Mouse (Mus musculus) small intestine, adult 2 months (tissue): ENCODE data around the gene Bhlhe23. TPM values are rescaled to one million over a fixed set of nuclear protein-coding genes. Genes with fewer than 3 reads are reported as not detected.
A peak's percentile ranks its signal among the peaks of the same experiment; 100 is the strongest.

Experiments used
- H3K27ac ChIP-seq: fragments of 200-500 bp; 2 replicates; pipeline ENCODE4 v1.5.1; 2012; ENCODE audit warnings: low read depth, low read length, control low read depth, inconsistent platforms; ENCODE audit not compliant: insufficient read depth
- H3K27me3 ChIP-seq: fragments of 200-500 bp; 2 replicates; pipeline ENCODE4 v1.6.1; 2012; ENCODE audit warnings: mild to moderate bottlenecking, moderate library complexity, low read length, inconsistent platforms; ENCODE audit not compliant: control insufficient read depth, insufficient read depth
- H3K36me3 ChIP-seq: fragments of 200-500 bp; 2 replicates; pipeline ENCODE4 v1.6.1; 2012; ENCODE audit warnings: mild to moderate bottlenecking, low read length, control low read depth, inconsistent platforms; ENCODE audit not compliant: control insufficient read depth, insufficient read depth
- H3K4me1 ChIP-seq: fragments of 200-500 bp; 2 replicates; pipeline ENCODE4 v1.6.1; 2012; ENCODE audit warnings: low read length, inconsistent platforms, mixed read lengths; ENCODE audit not compliant: control insufficient read depth, insufficient read depth, insufficient read length
- H3K4me3 ChIP-seq: fragments of 200-500 bp; 2 replicates; pipeline ENCODE4 v1.5.1; 2012; ENCODE audit warnings: low read depth, mild to moderate bottlenecking, control low read depth, inconsistent platforms, low read length, moderate library complexity
- CTCF ChIP-seq: fragments of 200-500 bp; IDR thresholded peaks from 2 replicates; pipeline ENCODE4 v1.5.1; 2012; ENCODE audit warnings: low read depth, mild to moderate bottlenecking, control low read depth, inconsistent platforms, low read length, moderate library complexity, mixed read lengths; ENCODE audit not compliant: insufficient replicate concordance, insufficient read length; ENCODE audit errors: extremely low read depth
- POLR2A ChIP-seq: fragments of 200-500 bp; IDR thresholded peaks from 2 replicates; pipeline ENCODE4 v1.6.1; 2012; ENCODE audit warnings: low read depth, mild to moderate bottlenecking, control low read depth, inconsistent platforms, low read length, moderate library complexity
- WGBS: fragments of 180-500 bp; shearing (Covaris S2); methylation state at CpG from one replicate; pipeline ENCODE4 v1.1.7; 2018; 5-methylcytosine and 5-hydroxymethylcytosine counted together
- polyA plus RNA-seq: library from polyadenylated mRNA; depleted of rRNA; stranded (reverse); fragments of >200 nt; gene quantifications from 2 replicates; pipeline ENCODE4 v1.2.3, GENCODE M21; 2012; rRNA removed

Gene Bhlhe23
- polyA plus RNA-seq: not detected in 2 replicates

DNA sequence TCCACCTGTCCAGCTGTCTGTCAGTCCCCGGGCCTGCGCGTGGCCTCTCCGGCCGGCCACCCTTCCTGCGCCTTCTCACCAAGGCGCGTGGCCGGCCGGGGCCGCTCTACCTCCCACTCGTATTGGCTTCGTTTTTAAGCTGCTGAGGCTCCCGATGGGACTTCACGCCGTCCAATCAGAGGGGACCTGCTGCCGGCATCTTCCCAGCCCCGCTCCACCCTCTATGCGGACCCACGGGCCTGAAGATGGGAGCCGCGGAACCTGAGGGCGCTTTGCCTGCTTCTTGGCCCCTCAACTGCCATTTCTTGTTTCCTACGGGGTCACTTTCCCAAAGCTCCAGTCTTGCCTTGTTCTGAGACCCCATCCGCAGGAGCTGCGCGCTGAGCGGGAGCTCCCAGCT, at the start of gene Bhlhe23:
Gene Bhlhe23, minus strand, starts transcription at position 108 of the 400 bp plus-strand sequence.
- H3K27me3 ChIP-seq: peaks cover 37% of the 10 kb centered on the region
- no peak for TF ChIP-seq CTCF
- TF ChIP-seq POLR2A: no peak
- H3K4me3 ChIP-seq: no peak within 1 kb of the TSS
- no peaks in the 10 kb centered on the region for H3K36me3 ChIP-seq
- H3K27ac ChIP-seq: no peak within 1 kb of the TSS
- 3% methylated on average over 28 of the region's 28 CpGs for WGBS
- no peaks in the 10 kb centered on the region for H3K4me1 ChIP-seq

DNA sequence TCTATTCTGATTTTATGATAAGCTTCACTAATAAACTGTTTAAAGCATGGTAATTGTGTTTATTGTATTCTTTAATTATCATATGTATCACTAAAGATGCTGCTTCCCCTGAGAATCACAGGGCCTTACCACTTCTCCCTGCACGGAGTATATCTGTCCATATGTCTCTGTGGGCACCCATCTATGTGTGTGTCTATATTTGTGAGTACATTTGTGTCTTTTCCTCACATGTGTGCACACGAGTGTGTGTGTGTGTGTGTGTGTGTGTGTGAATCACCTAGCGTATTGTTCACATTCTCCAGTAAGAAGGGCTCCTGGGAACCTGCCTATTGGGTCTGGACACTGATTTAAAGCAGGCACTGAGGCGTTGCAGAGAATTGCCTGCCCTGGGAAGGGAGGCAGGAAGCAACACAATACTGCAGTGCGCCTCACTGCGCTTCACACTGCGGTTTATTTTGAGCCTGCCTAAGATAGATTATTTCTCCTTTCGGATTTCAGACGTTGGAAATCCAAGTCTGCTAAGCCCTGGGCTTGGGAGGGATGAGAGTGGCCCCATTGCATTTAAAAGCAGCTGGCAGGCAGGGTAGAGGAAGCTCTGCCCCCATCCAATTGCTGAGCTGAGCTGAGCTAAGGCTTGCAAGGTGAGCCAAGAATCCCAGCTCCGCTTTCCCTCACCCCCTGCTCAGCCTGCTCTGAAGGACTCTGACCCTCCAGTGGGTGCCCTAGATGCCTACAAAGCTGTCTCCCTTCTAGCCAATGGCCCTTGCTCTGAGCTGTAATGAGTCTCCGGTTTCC, 48.6 kb upstream of the Bhlhe23 start:
- Histone ChIP-seq H3K36me3 (no peaks in the 10 kb centered on the region), H3K27ac (no peak overlapping the region), H3K4me1 (no peaks in the 10 kb centered on the region), H3K27me3 (0 out of 2 replicates have a peak, but pooled peaks cover 4% of the 10 kb centered on the region), H3K4me3 (no peak overlapping the region)
- WGBS: 40% methylated on average over 11 of the region's 11 CpGs
- TF ChIP-seq POLR2A (no peak), CTCF (no peak)

- Histone ChIP-seq H3K36me3 (no peaks in the 10 kb centered on the region), H3K4me1 (no peaks in the 10 kb centered on the region), H3K27ac (no peak overlapping the region), H3K27me3 (0 out of 2 replicates have a peak, but pooled peaks cover 4% of the 10 kb centered on the region), H3K4me3 (no peak overlapping the region)
- 68% methylated on average over 4 of the region's 4 CpGs for WGBS
- TF ChIP-seq POLR2A (no peak), CTCF (no peak)
Observed at GRCm38 (mm10) chr2:180824724-180825123, 48.0 kb upstream of the Bhlhe23 start.

GRCm38 (mm10) chr2:180824061-180824460, 47.4 kb upstream of the Bhlhe23 start:
- H3K27ac ChIP-seq: no peak overlapping the region
- no peaks in the 10 kb centered on the region for H3K4me1 ChIP-seq
- H3K4me3 ChIP-seq: no peak overlapping the region
- 0 out of 2 replicates have a peak, but pooled peaks cover 4% of the 10 kb centered on the region for H3K27me3 ChIP-seq
- H3K36me3 ChIP-seq: no peaks in the 10 kb centered on the region
- no peak for TF ChIP-seq POLR2A
- TF ChIP-seq CTCF: no peak
- WGBS: 59% methylated on average over 4 of the region's 4 CpGs

GRCm38 (mm10) chr2:180822476-180822875, 45.8 kb upstream of the Bhlhe23 start:
- 25% methylated on average over 6 of the region's 6 CpGs for whole genome bisulfite sequencing
- TF ChIP-seq POLR2A: no peak
- TF ChIP-seq CTCF: peak; percentile 21; the same call in 1 of the 2 replicates
- H3K4me3 ChIP-seq: no peak overlapping the region

DNA sequence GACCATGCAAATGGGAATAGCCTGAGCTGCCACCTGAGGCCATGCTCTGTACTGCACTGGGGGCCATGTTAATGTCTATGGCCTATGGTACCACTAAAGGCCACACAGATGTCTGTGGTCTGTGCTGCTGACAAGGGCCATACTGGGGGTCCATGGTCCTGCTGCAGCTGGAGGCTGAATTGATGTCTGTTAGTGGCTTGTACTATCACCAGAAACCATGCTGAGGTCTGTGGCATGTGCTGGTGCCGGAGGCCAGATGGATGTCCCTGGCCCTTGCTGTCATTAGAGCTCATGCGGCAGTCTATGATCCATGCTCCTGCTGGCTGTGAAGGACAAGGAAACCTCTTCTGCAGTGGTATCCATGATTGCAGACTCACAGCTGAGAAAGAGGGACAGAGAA, 42.8 kb upstream of the Bhlhe23 start:
- 88% methylated on average over 2 of the region's 2 CpGs for WGBS
- Histone ChIP-seq H3K4me1 (no peaks in the 10 kb centered on the region), H3K36me3 (no peaks in the 10 kb centered on the region), H3K27ac (no peak overlapping the region), H3K27me3 (no peaks in the 10 kb centered on the region), H3K4me3 (no peak overlapping the region)
- TF ChIP-seq POLR2A (no peak), CTCF (no peak)

More at GRCm38 (mm10) chr2:180822476-180822875, 45.8 kb upstream of the Bhlhe23 start:
- H3K27ac ChIP-seq: no peak overlapping the region
- H3K36me3 ChIP-seq: no peaks in the 10 kb centered on the region
- no peaks in the 10 kb centered on the region for H3K27me3 ChIP-seq
- no peaks in the 10 kb centered on the region for H3K4me1 ChIP-seq

- Histone ChIP-seq H3K4me1 (no peaks in the 10 kb centered on the region), H3K27ac (no peak overlapping the region), H3K27me3 (no peaks in the 10 kb centered on the region), H3K36me3 (no peaks in the 10 kb centered on the region), H3K4me3 (no peak overlapping the region)
- TF ChIP-seq CTCF (no peak), POLR2A (no peak)
- WGBS: 42% methylated on average over 6 of the region's 6 CpGs
Observed at GRCm38 (mm10) chr2:180816440-180817065, 39.9 kb upstream of the Bhlhe23 start.
